Mouse (Mus musculus) A20 (cell line): Measurements from ENCODE around the gene Hivep3.

ENCODE experiments used
- DNase-seq: peaks from one replicate; pipeline ENCODE4 v3.0.0-alpha.2; 2011; ENCODE audit warnings: low read depth, low spot score

Hivep3 gene

DNA sequence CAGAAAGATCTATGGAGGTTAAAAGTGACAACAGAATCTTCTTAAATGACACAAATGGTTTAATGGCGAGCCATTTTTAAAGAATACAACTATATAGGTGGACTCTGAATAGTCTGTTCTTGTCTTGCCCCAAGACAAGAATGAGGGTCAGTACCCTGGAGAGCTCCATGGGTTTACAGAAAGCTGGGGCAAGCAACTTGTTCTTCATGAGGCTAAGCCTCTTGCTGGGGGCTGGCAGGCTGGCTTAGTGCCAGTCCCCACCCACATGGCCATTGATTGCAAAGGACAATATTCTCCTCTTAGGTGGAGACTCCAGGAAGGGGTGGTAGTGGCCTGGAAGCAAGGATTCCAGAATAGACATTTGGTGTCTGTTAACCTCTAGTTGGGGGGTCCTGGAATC lies 170.2 kb downstream of the Hivep3 start:
- DNase-seq = peak; percentile 33

- DNase-seq = no peak
These were observed 170.7 kb downstream of the Hivep3 start for GRCm38 (mm10) chr4:119904296-119904695.

DNA sequence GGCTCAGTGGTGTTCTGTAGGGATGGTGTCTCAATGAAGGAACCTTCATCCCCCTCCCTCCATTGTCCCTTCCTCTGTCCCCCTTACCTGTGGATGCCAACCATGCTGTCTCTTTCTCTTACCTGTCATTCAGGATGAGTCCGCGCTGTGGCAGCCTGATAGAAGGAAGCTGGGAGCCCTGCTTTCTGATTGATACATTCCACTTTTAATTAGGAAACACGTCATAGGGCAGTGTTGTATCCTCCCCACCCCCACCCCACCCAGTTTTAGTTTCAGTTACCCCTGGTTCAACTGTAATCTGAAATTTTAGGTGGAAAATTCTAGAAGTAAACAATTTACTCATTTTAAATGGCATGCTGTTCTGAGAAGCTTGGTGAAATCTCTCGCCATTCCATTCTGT lies 173.5 kb downstream of the Hivep3 start:
- DNase-seq = no peak

DNA sequence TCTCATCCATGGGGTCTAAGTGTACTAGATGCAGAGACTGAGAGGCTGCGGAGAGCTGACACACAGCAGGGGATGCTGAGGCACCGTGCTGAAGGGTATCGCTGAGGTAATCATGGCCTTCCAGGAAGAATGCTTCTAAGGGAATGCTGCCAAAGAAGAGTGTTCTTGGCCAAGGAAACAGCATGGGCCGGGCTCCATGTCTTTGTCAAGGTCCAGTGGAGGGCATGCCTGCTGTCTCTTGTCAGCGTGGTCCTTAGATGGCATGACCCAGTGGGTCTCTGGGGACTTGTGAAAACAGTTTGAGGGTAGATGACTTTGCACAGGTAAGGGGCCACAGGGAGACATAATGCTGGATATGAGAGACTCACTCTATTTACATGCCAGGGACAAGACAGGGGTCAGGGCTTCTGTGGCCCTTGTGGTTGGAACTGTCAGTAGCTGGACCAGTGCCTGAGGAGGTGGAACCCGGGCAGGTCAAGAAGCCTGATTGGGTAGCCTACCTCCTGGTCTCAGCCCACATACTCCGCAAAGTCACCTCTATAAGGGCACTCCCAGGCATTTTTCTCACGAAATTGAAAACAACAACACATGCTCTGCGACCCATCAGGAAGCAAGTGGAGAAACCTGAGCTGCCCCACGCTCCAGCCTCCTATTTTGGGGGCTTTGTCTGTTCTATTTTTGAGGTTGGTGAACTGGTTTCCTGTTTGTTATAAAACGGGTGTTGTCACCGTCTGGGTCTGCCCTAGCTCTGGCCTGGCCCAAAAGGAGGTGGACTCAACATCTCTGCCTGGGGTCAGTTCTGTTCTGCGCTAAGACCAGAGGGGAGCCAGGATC lies 177.7 kb downstream of the Hivep3 start:
- DNase-seq = peak; percentile 30

- no peak for DNase-seq
These were observed 178.6 kb downstream of the Hivep3 start for GRCm38 (mm10) chr4:119912216-119912615.

DNA sequence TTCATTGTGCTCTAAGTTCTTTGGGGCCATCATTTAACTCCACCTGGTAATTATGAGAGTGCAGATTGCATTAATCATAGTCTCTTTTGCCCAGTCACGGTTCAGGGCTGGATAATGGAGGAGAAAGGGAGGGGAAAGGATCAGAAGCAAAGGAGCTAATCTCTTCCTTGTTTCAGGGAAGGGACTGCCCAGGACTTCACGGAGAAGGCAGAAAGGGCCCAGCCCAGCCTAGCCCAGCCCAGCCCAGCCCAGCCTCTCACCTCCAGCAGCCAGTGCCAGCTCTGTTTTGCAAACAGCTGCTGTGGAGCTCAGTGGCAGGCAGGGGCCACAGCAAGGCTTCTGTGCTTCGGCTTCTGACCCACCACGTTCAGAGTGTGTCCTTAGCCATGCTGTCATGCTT lies 180.6 kb downstream of the Hivep3 start:
- DNase-seq = no peak

- no peak for DNase-seq
These were observed 181.5 kb downstream of the Hivep3 start for GRCm38 (mm10) chr4:119915069-119915468.

DNA sequence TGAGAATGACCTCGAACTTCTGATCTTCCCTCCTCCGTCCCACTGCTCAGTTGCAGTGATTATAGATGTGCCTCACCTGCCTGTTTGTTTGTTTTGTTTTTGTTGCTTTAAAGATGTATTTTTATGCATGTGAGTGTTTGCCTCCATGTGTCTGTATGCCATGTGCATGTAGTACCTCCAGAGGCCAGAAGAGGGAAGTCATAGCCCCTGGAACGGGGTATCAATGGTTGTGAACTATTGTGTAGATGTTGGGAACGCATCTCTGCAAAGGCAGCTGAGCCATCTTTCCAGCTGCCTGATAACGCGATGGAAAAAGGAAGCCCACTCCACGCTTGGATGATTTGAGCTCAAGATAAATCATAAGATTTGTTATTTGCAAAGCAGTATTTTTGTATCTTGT lies 183.9 kb downstream of the Hivep3 start:
- peak; percentile 67 for DNase-seq

DNA sequence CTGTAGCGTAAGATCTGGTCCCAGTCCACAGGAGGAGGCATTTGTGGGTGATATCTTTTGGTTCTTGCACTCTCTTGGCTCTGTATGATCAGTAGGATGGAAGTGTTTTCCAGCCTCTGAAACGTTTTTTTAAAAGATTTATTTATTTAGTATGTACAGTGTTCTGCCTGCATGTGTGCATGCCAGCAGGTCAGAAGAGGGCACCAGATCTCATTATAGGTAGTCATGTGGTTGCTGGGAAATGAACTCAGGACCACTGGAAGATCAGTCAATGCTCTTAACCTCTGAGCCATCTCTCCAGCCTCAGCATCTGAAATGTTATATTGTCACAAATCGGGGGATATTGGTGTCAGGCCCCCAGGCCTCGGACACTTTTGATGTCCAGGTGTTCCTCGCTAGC lies 185.8 kb downstream of the Hivep3 start:
- no peak for DNase-seq

GRCm38 (mm10) chr4:119921022-119921717 lies 187.6 kb downstream of the Hivep3 start:
- DNase-seq = peak; percentile 47

GRCm38 (mm10) chr4:119921723-119922266 lies 188.2 kb downstream of the Hivep3 start:
- no peak for DNase-seq

DNA sequence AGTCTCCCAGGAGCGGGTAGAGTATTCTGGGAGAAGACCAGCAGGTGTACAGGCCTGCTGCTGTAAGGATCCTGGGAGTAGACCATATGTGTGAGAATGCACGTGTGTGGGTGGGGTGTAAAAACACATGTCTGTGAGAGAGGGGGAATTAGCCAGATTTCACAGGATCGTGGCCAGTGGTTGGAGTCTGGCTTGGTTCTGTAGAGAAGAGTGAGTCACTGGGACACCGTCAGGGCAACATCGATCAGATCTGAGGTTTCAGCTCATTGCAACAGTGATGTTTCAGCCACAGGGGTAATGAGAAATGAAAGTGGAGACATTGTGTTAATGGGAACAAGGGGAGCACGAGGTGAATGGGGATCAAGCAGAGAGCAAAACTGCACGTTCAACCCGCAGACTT lies 189.4 kb downstream of the Hivep3 start:
- no peak for DNase-seq

- no peak for DNase-seq
These were observed 189.8 kb downstream of the Hivep3 start for GRCm38 (mm10) chr4:119923410-119923809.

- DNase-seq = no peak
These were observed 191.5 kb downstream of the Hivep3 start for GRCm38 (mm10) chr4:119925052-119925451.

DNA sequence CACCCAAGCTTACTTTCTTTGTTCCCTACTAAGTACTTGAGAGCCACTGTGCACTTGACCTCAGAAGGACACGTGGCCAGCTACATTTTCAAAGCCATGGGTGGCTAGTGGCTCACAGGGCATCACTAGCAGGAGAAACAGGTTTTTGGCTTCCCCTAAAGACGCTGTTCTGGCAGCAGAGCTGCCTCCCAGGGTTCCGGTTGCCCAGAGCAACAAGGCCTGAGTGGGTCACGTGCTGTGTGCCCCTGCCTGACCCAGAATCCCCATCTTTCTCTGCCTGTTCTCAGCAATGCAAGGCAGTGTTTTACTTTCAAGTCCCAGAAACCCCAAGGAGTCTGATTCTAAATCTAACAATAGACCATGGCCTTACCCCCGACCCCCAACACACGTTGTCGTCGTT lies 198.3 kb downstream of the Hivep3 start:
- DNase-seq = no peak

- DNase-seq = no peak
These were observed 199.1 kb downstream of the Hivep3 start for GRCm38 (mm10) chr4:119932549-119933257.

- DNase-seq = no peak
These were observed 201.3 kb downstream of the Hivep3 start for GRCm38 (mm10) chr4:119934901-119935300.

DNA sequence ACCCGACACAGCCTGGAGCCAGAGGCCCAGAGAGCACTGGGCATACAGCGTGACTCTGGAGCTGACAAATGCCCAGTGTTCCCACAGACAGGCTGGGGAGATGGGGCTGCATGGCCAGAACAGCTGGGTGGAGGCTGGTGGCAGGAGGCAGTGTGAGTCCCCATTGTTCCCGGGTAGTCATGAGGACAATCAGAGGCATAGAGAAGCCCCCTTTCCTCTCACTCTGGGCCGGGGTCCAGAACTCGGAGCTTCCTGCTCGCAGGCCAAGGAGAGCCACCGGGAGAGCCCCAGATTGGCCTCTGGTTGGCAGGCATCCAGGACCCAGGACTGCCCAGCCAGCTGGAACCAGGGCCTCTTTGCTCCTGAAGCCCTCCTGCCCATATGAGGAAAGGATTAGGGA lies 204.3 kb downstream of the Hivep3 start:
- no peak for DNase-seq

GRCm38 (mm10) chr4:119938518-119938917 lies 204.9 kb downstream of the Hivep3 start:
- DNase-seq = no peak

- DNase-seq = no peak
These were observed 206.2 kb downstream of the Hivep3 start for GRCm38 (mm10) chr4:119939786-119940185.

DNA sequence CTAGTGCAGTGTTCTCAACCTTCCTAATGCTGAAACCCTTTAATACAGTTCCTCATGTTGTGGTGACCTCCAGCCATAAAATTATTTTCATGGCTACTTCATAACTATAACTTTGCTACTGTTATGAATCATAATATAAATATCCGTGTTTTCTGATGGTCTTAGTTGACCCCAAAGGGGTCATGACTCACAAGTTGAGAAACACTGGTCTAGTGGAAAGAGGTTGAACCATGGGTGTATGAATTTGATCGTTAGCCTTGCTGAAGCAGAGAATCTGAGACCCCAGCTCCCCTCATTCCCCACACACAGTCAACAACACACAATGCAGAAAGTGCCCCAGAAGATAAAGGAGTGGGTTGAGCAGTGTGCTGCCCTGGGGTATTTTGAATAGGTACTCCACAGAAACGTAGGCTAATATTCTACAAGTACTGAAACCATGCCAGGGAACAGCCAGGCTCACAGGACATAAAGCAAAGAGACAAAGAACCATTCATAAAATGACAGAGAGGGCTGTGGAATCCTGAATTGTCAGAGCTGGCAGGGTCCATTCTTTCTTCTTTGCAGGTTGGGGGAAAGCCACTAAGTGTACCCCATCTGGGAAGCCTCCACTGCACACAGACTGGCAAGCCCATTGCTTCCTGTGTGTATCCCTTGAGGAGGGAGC lies 212.8 kb downstream of the Hivep3 start:
- DNase-seq = no peak
